Mouse (Mus musculus) hindbrain, embryonic 14.5 days (tissue): Measurements from ENCODE around the gene Hpn. TPM values are rescaled to one million over a fixed set of nuclear protein-coding genes. Genes with fewer than 3 reads are reported as not detected.

Source experiments
- ATAC-seq: fragments of 200-750 bp; cut with Nextera tagmentation; 2 replicates; pipeline ENCODE4 v1.8.0; 2017; ENCODE audit warnings: moderate number of reproducible peaks, mild to moderate bottlenecking, moderate TSS enrichment, moderate library complexity; ENCODE audit not compliant: low FRiP score
- DNase-seq: peaks from one replicate; pipeline ENCODE4 v3.0.0-alpha.2; 2015; ENCODE audit warnings: low spot score
- H3K27ac ChIP-seq: fragments of 300-500 bp; sonication (generic); 2 replicates; pipeline ENCODE4 v1.5.1; 2014; ENCODE audit warnings: mild to moderate bottlenecking, moderate library complexity
- H3K27me3 ChIP-seq: fragments of 300-500 bp; sonication (generic); 2 replicates; pipeline ENCODE4 v1.6.1; 2014; ENCODE audit warnings: mild to moderate bottlenecking, low read length, mixed read lengths; ENCODE audit not compliant: control insufficient read depth, insufficient read depth
- H3K36me3 ChIP-seq: fragments of 300-500 bp; sonication (generic); replicated peaks from 2 replicates; pipeline ENCODE4 v1.6.1; 2014; ENCODE audit not compliant: control insufficient read depth, insufficient read depth
- H3K4me1 ChIP-seq: fragments of 300-500 bp; sonication (generic); replicated peaks from 2 replicates; pipeline ENCODE4 v1.6.1; 2014; ENCODE audit warnings: antibody characterized with exemption, low read length, mixed read lengths; ENCODE audit not compliant: control insufficient read depth, insufficient read depth
- H3K4me2 ChIP-seq: fragments of 300-500 bp; sonication (generic); replicated peaks from 2 replicates; pipeline ENCODE4 v1.6.1; 2014; ENCODE audit warnings: mild to moderate bottlenecking, moderate library complexity
- H3K4me3 ChIP-seq: fragments of 300-500 bp; sonication (generic); replicated peaks from 2 replicates; pipeline ENCODE4 v1.5.1; 2014; ENCODE audit warnings: mild to moderate bottlenecking, low read length
- H3K9ac ChIP-seq: fragments of 300-500 bp; sonication (generic); 2 replicates; pipeline ENCODE4 v1.6.1; 2014
- H3K9me3 ChIP-seq: fragments of 300-500 bp; sonication (generic); 2 replicates; pipeline ENCODE4 v1.6.1; 2016; ENCODE audit warnings: low read length; ENCODE audit not compliant: control insufficient read depth
- WGBS: fragments of 180-500 bp; shearing (Covaris S2); extraction: QIAGEN DNeasy Blood & Tissue Kit; methylation state at CpG from one replicate; pipeline ENCODE4 v1.1.7; 2014; 5-methylcytosine and 5-hydroxymethylcytosine counted together
- polyA plus RNA-seq: library from polyadenylated mRNA; unstranded; fragments of >200 nt; fragmentation: Nextera tagmentation; extraction: Ambion mirVana; gene quantifications from 2 replicates; pipeline ENCODE4 v1.2.1, GENCODE M21; 2014

Hpn gene
- 0.55 and 0.67 TPM in 2 replicates for polyA plus RNA-seq

DNA sequence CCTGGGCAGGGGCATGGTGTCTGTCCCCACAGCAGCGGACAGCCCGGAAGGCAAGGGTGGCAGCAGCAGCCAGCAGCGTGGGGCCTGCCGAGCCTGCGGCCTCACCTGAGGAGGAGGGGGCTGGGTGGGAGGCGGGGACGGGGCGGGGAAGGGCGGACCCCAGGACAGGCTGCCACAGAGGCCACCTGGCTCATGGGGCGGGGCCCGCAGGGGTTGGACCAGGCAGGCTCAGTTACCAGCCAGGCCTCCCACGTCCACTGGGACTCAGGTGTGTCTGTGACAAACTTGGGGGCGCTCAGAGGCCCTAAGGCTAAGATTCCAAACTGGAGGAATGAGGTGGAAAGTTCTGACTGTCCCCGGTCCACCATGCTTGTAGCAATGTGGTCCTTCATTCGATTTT, at the start of gene Hpn:
TSS of gene Hpn (minus strand) at position 109 of the 400 bp plus-strand sequence.
- DNase-seq (no peak), ATAC-seq (no peak)
- 20% methylated on average over 15 of the region's 15 CpGs for WGBS
- Histone ChIP-seq H3K27ac (no peak within 1 kb of the TSS), H3K4me3 (no peak within 1 kb of the TSS), H3K4me2 (no peak within 1 kb of the TSS), H3K36me3 (no peaks in the 10 kb centered on the region), H3K9me3 (no peaks in the 10 kb centered on the region), H3K9ac (no peak within 1 kb of the TSS), H3K27me3 (no peaks in the 10 kb centered on the region), H3K4me1 (no peaks in the 10 kb centered on the region)

GRCm38 (mm10) chr7:31164748-31165147, 49.7 kb upstream of the Hpn start:
- Histone ChIP-seq H3K9ac (no peak overlapping the region), H3K4me2 (no peak overlapping the region), H3K36me3 (no peaks in the 10 kb centered on the region), H3K4me1 (no peaks in the 10 kb centered on the region), H3K27ac (no peak overlapping the region), H3K4me3 (no peak overlapping the region), H3K27me3 (no peaks in the 10 kb centered on the region), H3K9me3 (0 out of 2 replicates have a peak, but pooled peaks cover 4% of the 10 kb centered on the region)
- ATAC-seq = no peak
- 67% methylated on average over 1 of the region's 1 CpGs for WGBS
- no peak for DNase-seq

DNA sequence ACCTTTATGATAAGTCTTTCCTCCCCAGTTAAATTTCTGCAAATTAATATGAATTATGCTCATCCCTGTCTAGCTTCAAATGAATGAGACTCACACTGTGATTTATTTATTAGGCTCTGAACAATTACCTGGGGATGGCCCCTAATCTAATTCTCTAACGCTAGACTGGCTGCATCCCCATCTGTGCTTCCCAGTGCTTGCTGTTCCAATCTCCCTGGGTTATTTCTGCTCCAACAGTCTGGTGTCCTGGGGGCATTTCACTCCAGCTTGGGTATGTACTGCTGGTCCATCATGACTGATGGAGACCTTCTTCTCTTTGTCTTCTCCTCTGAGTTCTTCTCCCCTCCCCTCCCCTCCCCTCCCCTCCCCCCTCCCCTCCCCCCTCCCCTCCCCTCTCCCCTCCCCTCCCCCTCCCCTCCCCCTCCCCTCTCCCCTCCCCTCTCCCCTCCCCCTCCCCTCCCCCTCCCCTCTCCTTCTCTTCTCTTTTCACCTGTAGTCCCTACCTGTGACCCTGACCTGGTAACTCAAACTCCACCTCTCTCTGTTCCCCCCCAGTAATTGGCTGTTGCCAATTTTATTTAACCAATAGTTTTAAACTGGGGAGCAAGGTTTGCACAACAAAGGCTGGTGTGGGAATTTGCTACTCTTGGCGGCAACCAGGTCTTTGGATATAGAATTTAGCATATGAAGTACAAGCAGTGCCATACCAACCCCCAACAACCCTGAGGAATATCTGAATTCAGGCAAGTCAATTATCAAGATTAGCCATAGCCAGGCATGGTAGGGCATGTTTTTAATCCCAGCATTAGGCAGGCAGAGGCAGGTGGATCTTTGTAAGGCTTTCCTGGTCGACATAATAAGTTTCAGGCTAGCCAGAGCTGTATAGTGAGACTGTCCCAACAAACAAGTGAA, 48.8 kb upstream of the Hpn start:
- Histone ChIP-seq H3K4me2 (no peak overlapping the region), H3K9me3 (0 out of 2 replicates have a peak, but pooled peaks cover 4% of the 10 kb centered on the region), H3K36me3 (no peaks in the 10 kb centered on the region), H3K27ac (no peak overlapping the region), H3K4me3 (no peak overlapping the region), H3K9ac (no peak overlapping the region), H3K4me1 (no peaks in the 10 kb centered on the region), H3K27me3 (no peaks in the 10 kb centered on the region)
- 49% methylated on average over 3 of the region's 3 CpGs for WGBS
- ATAC-seq (no peak), DNase-seq (no peak)

GRCm38 (mm10) chr7:31162324-31162723, 47.2 kb upstream of the Hpn start:
- no peaks in the 10 kb centered on the region for H3K36me3 ChIP-seq

DNA sequence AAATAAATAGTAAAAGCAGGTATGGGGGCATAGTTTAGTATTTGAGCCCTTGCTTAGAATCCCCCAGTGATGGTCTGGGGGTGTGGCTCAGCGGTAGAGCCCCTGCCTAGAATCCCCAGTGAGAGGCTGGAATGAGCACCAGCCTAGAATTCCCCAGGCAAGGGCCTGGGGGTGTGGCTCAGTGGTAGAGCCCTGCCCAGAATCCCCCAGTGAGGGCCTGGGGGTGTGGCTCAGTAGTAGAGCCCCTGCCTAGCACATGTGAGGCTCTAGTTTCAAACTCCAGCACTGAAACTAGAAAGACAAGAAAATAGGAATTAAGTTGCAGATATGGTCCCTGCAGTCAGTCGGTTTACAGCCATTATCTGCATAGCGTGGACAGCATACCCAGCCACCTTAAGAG, 46.7 kb upstream of the Hpn start:
- H3K36me3 ChIP-seq = no peaks in the 10 kb centered on the region
- H3K9ac ChIP-seq = no peak overlapping the region
- H3K4me3 ChIP-seq = no peak overlapping the region
- DNase-seq (no peak), ATAC-seq (no peak)
- 0 out of 2 replicates have a peak, but pooled peaks cover 4% of the 10 kb centered on the region for H3K9me3 ChIP-seq
- H3K27me3 ChIP-seq = no peaks in the 10 kb centered on the region
- H3K27ac ChIP-seq = no peak overlapping the region
- no peaks in the 10 kb centered on the region for H3K4me1 ChIP-seq
- H3K4me2 ChIP-seq = no peak overlapping the region
- 58% methylated on average over 3 of the region's 3 CpGs for WGBS

More at GRCm38 (mm10) chr7:31162324-31162723, 47.2 kb upstream of the Hpn start:
- Histone ChIP-seq H3K4me1 (no peaks in the 10 kb centered on the region), H3K9ac (no peak overlapping the region), H3K27me3 (no peaks in the 10 kb centered on the region), H3K9me3 (0 out of 2 replicates have a peak, but pooled peaks cover 4% of the 10 kb centered on the region), H3K4me3 (no peak overlapping the region), H3K27ac (no peak overlapping the region), H3K4me2 (no peak overlapping the region)
- no peak for ATAC-seq
- DNase-seq = no peak
- 74% methylated on average over 11 of the region's 11 CpGs for WGBS

- DNase-seq (no peak), ATAC-seq (no peak)
- H3K9ac ChIP-seq = no peak overlapping the region
- no peaks in the 10 kb centered on the region for H3K27me3 ChIP-seq
- no peak overlapping the region for H3K4me3 ChIP-seq
- no peak overlapping the region for H3K4me2 ChIP-seq
- H3K9me3 ChIP-seq = 0 out of 2 replicates have a peak, but pooled peaks cover 4% of the 10 kb centered on the region
- H3K27ac ChIP-seq = no peak overlapping the region
- 87% methylated on average over 3 of the region's 3 CpGs for WGBS
- no peaks in the 10 kb centered on the region for H3K4me1 ChIP-seq
- no peaks in the 10 kb centered on the region for H3K36me3 ChIP-seq
Measured at GRCm38 (mm10) chr7:31161246-31161645, 46.2 kb upstream of the Hpn start.

- Histone ChIP-seq H3K4me1 (no peaks in the 10 kb centered on the region), H3K27me3 (no peaks in the 10 kb centered on the region), H3K36me3 (no peaks in the 10 kb centered on the region), H3K4me2 (no peak overlapping the region), H3K9me3 (0 out of 2 replicates have a peak, but pooled peaks cover 4% of the 10 kb centered on the region), H3K27ac (no peak overlapping the region), H3K4me3 (no peak overlapping the region), H3K9ac (no peak overlapping the region)
- DNase-seq (no peak), ATAC-seq (no peak)
- 91% methylated on average over 5 of the region's 5 CpGs for WGBS
Measured at GRCm38 (mm10) chr7:31160763-31161162, 45.7 kb upstream of the Hpn start.

DNA sequence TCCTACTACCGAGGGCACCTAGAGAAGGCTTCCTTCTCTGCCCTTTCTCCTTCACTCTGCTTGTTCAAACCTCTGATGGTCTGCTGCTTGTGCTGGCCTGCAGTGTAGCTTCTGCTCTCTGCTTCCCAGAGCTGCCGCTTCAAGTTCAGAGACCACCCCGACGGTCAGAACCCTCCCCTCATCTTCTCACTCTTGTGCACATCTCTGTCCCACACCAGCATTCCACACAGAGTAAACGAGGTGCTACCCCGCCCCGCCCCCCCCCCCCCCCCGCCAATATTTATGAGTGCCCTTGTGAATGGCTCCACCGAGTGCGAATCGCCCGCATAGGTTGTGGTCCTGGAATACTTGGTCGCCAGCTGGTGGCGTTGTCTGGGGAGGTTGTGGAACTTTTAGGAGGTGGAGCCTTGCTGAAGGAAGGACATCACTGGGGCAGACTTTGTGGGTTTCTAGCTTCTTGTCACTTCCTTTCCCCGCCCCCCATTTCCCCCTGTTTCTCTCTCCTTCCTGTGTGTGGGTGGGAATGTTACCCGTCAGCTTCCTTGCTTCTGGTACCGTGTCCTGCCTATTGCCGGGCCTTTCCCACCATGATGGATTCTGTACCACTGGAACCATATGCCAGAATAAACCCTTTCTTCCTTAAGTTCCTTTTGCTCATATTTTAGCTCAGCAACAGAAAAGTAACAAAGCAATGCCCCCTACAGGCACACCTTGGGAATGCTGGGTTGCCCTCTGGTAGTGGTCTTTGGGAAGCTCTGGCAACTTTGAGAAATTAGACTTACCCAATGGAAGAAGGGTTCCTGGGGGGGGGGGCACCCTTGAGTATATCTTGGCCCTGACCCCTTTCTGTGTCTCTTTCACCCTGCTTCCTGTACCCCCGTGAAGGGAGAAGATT, 41.2 kb upstream of the Hpn start:
- 43% methylated on average over 19 of the region's 19 CpGs for WGBS
- no peak for DNase-seq

More for the DNA sequence above, 41.2 kb upstream of the Hpn start:
- Histone ChIP-seq H3K36me3 (no peaks in the 10 kb centered on the region), H3K27ac (no peak overlapping the region), H3K4me2 (no peak overlapping the region), H3K27me3 (no peaks in the 10 kb centered on the region), H3K9ac (no peak overlapping the region), H3K4me1 (peaks cover 10% of the 10 kb centered on the region), H3K4me3 (no peak overlapping the region), H3K9me3 (no peaks in the 10 kb centered on the region)
- ATAC-seq = no peak
